Mouse (Mus musculus) granulocyte monocyte progenitor cell, adult 5-6 weeks (primary cell): ENCODE measurements around the gene Gm17364. TPM values are rescaled to one million over a fixed set of nuclear protein-coding genes. Genes with fewer than 3 reads are reported as not detected.
A peak's percentile ranks its signal among the peaks of the same experiment; 100 is the strongest.
"Not testable (repeated sequence)": the region's sequence is repeated elsewhere in the genome, so short reads cannot be mapped to it uniquely, and the experiment has no call there.

Source experiments
- ATAC-seq: replicated peaks from 2 replicates; pipeline ENCODE4 v1.8.0; 2016; ENCODE audit warnings: mild to moderate bottlenecking, moderate TSS enrichment, inconsistent platforms; ENCODE audit not compliant: poor library complexity, severe bottlenecking
- total RNA-seq, 2 experiments: library from RNA; stranded (forward) in 1 of 2; stranded (reverse) in 1 of 2; fragments of 200-712, 200-1000 nt in 1 of 2; fragments of >200 nt in 1 of 2; fragmentation: Nextera tagmentation in 1 of 2; gene quantifications; 2 replicates each; pipeline ENCODE4 v1.2.3; 2014 to 2017

Gene Gm17364
- not detected in 2 replicates for total RNA-seq (2014; fragmentation: Nextera tagmentation)
- total RNA-seq (2017) = not detected in 2 replicates

DNA sequence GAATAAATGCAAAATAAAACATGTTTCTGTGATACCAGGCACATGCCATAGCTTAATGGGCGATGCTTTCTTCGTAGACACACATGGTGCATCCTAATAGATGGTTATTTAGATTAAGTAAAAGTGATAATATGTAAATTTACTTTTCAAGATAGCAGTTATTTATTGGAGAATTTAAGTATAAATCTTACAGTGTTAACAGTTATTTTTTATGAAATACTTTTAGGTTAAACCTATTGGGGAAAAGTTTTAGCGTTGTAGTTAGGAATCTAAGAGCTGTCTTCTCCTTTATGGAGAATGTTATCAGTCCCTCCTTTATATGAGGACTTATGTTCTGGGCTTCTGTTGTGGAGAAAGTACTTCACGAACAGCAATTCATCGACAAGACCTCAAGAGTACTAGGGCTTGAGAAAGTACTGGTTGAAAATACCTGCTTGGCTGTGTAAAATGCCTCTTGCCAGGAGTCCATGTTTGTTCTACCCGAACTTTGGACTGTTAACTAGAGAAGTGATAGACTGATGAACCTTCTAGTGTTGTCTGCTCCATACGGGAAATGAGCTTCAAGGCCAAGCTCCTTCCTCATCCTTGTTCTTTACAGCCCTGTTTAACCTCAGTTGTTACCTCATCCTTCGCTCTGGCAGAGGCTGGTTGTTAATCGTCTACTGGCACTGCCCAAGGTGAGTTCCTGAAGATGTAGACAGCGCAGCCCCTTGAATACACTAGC is at the start of gene Gm17364:
Gene Gm17364 (minus strand): TSS at position 51 of the 724 bp plus-strand sequence.
- no peak for ATAC-seq

- ATAC-seq = no peak
Observed at GRCm38 (mm10) chr13:41321433-41321832, 47.7 kb upstream of the Gm17364 start.

DNA sequence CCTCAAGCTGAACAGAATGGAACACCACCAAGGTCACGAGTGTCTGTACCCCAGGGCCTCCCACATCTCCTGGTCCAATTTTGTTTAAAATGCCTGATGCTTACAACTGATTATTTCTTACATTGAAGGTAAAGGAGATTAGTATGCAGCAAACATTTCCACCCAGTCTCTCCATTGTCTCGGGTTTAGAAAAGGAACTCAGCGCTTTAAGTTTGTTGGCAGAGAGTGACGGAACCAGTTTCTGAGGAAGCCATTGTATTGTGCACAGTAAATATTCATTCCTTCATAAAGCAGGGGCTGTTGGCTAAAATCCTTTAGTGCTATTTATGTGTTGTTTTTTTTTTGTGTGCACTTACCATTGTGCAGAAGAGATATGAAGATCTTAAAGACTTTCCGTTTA is 47.0 kb upstream of the Gm17364 start:
- no peak for ATAC-seq

DNA sequence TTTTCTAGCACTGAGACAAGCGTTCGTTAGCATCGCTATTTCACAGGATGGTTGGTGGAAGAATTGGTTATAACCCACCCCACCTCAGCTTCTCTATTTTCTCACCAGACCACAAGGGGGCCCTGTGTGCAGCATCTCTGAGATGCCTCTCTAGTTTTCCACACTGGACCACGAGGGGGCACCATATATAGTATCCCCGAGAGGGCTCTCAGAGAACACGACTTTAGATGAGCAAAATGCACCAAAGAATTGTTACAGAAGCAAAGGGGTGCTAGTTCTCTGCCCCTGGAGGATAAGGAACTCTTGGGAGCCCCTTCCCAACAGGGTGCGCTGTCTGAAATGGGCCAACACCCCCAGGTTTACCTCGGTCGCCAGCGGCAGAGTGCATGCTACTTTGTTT is 28.9 kb upstream of the Gm17364 start:
- peak; percentile 99 for ATAC-seq

GRCm38 (mm10) chr13:41300037-41300436 is 26.3 kb upstream of the Gm17364 start:
- ATAC-seq = no peak

DNA sequence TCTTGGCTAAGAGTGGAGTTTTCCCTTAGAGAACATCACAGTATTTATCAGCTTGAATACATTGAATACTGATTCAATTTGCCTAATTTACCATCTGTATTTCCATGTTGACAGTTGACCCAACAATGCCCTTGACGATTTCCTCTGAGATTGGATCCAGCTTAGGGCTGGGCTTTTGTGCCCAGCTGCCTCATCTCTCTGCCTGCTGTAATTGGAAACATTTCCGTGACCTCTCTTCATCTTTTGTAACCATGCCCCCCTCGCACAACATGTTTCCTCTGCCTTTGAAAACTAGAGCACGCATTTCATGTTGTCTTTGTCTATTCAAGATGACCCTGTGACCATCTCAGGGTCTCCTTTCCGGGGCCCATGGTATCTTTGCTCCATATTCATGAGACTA is 25.2 kb upstream of the Gm17364 start:
- no peak for ATAC-seq

GRCm38 (mm10) chr13:41298533-41298932 is 24.8 kb upstream of the Gm17364 start:
- ATAC-seq = no peak

DNA sequence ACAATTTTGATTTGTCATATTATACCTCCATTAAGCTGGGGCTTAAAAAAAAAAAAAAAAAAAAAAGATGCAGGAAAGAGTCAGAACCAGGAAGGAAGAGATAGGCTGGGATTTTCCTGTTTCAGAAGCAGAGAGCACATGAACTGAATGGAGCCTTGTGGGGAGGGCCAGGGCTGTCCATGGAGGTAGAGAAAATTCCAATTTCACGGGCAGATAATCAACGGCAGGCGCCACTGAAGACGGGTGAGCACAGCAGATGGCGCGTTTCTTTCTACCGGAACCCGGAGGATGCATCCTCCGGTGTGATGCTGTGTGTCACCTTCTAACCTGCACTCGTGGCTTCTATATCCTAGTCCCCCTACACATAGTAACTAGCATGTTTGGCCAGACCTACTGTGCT is 22.6 kb upstream of the Gm17364 start:
- ATAC-seq = no peak

- no peak for ATAC-seq
Observed at GRCm38 (mm10) chr13:41295886-41296285, 22.1 kb upstream of the Gm17364 start.

- ATAC-seq = no peak
Observed at GRCm38 (mm10) chr13:41293595-41293994, 19.8 kb upstream of the Gm17364 start.

- peak; percentile 58 for ATAC-seq
Observed at GRCm38 (mm10) chr13:41291466-41291974, 17.7 kb upstream of the Gm17364 start.

GRCm38 (mm10) chr13:41286285-41286684 is 12.5 kb upstream of the Gm17364 start:
- no peak for ATAC-seq

DNA sequence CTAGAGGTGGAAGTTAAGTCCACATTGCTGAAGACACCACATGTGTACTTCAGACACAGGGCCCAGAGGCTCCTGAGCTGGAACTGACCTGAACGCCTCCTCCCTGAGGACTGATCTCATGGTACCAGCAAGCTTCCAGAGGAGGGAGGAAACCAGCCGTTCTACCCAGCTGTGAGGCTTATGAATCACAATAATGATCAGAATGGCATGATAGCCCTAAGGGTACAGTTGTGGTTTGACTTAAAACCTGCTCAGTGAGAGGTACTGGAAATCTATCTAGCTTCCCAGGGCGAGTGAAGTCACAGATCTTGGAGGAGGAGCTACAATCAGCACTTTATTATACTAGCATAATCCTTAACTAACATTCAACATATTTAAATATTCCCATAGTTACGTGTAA is 11.7 kb upstream of the Gm17364 start:
- no peak for ATAC-seq

DNA sequence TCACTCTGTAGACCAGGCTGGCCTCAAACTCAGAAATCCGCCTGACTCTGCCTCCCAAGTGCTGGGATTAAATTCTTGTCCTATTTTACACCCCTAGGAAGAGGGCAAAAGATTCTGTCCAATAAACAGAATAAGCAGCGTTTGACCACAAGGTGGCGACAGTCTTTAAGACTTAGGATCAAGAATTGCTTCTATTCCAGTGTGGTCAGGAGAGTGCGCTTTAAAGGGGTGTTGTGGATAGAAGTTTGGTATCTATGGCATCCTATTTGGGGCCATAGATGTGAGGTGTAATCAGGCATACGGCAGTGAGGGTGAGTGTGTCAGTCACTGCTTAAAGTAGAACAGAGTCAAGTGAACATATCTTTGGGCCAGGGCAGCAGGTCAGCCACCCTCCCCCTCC is 9.5 kb upstream of the Gm17364 start:
- ATAC-seq = peak; percentile 79

- ATAC-seq = no peak
Observed at GRCm38 (mm10) chr13:41280696-41281095, 6.9 kb upstream of the Gm17364 start.

GRCm38 (mm10) chr13:41267827-41268408 is 5.9 kb downstream of the Gm17364 start:
- no peak for ATAC-seq

DNA sequence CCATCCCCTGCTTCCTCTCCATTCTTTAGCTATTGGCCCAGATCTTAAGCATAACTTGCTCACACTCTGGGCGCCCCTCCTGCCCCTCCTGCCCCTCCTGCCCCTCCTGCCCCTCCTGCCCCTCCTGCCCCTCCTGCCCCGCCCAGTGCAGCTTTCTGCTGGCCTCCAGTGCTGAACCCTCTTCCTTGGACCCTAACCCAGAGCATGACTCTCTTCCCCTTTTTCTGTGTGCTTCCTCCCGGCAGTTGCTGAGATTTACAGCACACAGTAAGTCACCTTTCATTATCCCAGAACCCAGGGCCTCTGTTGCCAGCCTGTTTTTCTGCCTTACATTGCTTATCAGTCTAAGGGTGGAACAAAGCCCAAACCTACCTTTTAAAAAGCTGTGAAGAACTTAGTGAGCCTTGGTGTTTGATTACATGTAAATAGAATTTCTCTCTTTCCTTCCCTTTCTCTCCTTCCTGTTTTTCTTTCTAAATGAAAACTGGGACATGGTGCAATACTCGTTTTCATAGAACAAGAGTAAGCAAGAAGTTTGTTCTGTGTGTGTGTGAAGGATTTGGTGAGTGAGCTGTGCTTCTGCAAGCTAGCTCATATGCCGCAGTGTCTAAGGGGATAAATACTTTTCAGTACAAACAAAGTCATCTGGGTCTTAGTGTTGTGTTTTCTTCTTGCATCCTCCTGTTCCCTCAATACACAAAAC is 10.3 kb downstream of the Gm17364 start:
- ATAC-seq = peak; percentile 84

- not testable (repeated sequence) for ATAC-seq
Observed at GRCm38 (mm10) chr13:41261617-41262016, 12.2 kb downstream of the Gm17364 start.

GRCm38 (mm10) chr13:41257851-41258250 is 15.9 kb downstream of the Gm17364 start:
- ATAC-seq = no peak

GRCm38 (mm10) chr13:41256962-41257361 is 16.8 kb downstream of the Gm17364 start:
- no peak for ATAC-seq

DNA sequence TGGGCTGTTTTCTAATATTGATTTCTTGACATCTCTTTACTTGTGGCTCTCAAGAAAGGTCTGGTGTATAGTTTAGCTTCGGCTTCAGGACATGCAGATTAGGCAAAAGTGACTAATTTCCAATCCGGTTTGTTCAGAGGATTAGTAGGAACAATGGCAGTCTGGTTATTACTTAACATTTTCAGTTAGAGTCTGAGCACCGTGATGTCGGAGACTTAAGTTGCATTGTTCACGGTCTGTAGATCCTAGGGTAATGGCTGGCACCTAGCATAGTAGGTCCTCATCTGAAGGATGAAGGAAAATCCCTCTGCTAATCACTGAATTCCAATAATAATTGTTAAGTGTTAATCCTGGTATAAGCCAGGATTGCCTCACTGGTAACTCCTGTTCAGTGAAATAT is 17.7 kb downstream of the Gm17364 start:
- no peak for ATAC-seq
